Mouse (Mus musculus) hindbrain, embryonic 12.5 days (tissue): ENCODE measurements around the gene Npas2. TPM values are rescaled to one million over a fixed set of nuclear protein-coding genes. Genes with fewer than 3 reads are reported as not detected.
A peak's percentile ranks its signal among the peaks of the same experiment; 100 is the strongest.

Experiments
- ATAC-seq: fragments of 200-750 bp; cut with Nextera tagmentation; 2 replicates; pipeline ENCODE4 v1.8.0; 2017; ENCODE audit warnings: moderate TSS enrichment; ENCODE audit not compliant: low FRiP score
- H3K27ac ChIP-seq: fragments of 300-500 bp; sonication (generic); 2 replicates; pipeline ENCODE4 v1.5.1; 2016; ENCODE audit warnings: mild to moderate bottlenecking
- H3K27me3 ChIP-seq: fragments of 300-500 bp; sonication (generic); 2 replicates; pipeline ENCODE4 v1.6.1; 2016; ENCODE audit warnings: mild to moderate bottlenecking
- H3K36me3 ChIP-seq: fragments of 300-500 bp; sonication (generic); 2 replicates; pipeline ENCODE4 v1.6.1; 2016; ENCODE audit warnings: mild to moderate bottlenecking
- H3K4me1 ChIP-seq: fragments of 300-500 bp; sonication (generic); 2 replicates; pipeline ENCODE4 v1.6.1; 2016
- H3K4me2 ChIP-seq: fragments of 300-500 bp; sonication (generic); replicated peaks from 2 replicates; pipeline ENCODE4 v1.6.1; 2016; ENCODE audit warnings: mild to moderate bottlenecking
- H3K4me3 ChIP-seq: fragments of 300-500 bp; sonication (generic); 2 replicates; pipeline ENCODE4 v1.5.1; 2016; ENCODE audit warnings: mild to moderate bottlenecking
- H3K9ac ChIP-seq: fragments of 300-500 bp; sonication (generic); 2 replicates; pipeline ENCODE4 v1.6.1; 2016; ENCODE audit warnings: mild to moderate bottlenecking, moderate library complexity
- H3K9me3 ChIP-seq: fragments of 300-500 bp; sonication (generic); replicated peaks from 2 replicates; pipeline ENCODE4 v1.6.1; 2016; ENCODE audit warnings: mild to moderate bottlenecking
- WGBS: fragments of 180-500 bp; shearing (Covaris S2); methylation state at CpG from one replicate; pipeline ENCODE4 v1.1.7; 2016; 5-methylcytosine and 5-hydroxymethylcytosine counted together
- polyA plus RNA-seq: library from polyadenylated mRNA; unstranded; fragments of >200 nt; fragmentation: Nextera tagmentation; extraction: Ambion mirVana; gene quantifications from 2 replicates; pipeline ENCODE4 v1.2.1, GENCODE M21; 2016

The Npas2 gene
- polyA plus RNA-seq, 1 experiment from 2014 or later, result 0.15 TPM

GRCm38 (mm10) chr1:39192460-39192996 is 1.0 kb upstream of the Npas2 start:
- ATAC-seq, result no peak
- WGBS, result 3% methylated on average over 28 of the region's 28 CpGs
- peak overlapping the region; percentile 79 for H3K4me3 ChIP-seq

GRCm38 (mm10) chr1:39193862-39194675 is 538 bp downstream of the Npas2 start:
- Histone ChIP-seq H3K36me3 (no peaks in the 10 kb centered on the region), H3K4me2 (peak overlapping the region; percentile 100), H3K9ac (peak overlapping the region; percentile 73), H3K4me3 (peak overlapping the region; percentile 79), H3K27ac (no peak overlapping the region), H3K9me3 (peaks cover 3% of the 10 kb centered on the region; the same call in 1 of the 2 replicates), H3K4me1 (peaks cover 18% of the 10 kb centered on the region), H3K27me3 (peaks cover 69% of the 10 kb centered on the region)
- ATAC-seq, result peak; percentile 57
- under 1% methylated on average over 54 of the region's 76 CpGs for WGBS

More at GRCm38 (mm10) chr1:39192460-39192996, 1.0 kb upstream of the Npas2 start:
- Histone ChIP-seq H3K9me3 (peaks cover 3% of the 10 kb centered on the region; the same call in 1 of the 2 replicates), H3K27me3 (peaks cover 66% of the 10 kb centered on the region), H3K4me1 (peaks cover 18% of the 10 kb centered on the region), H3K27ac (no peak overlapping the region), H3K36me3 (no peaks in the 10 kb centered on the region), H3K9ac (no peak overlapping the region), H3K4me2 (peak overlapping the region; percentile 100)

GRCm38 (mm10) chr1:39194959-39195358 is 1.4 kb downstream of the Npas2 start:
- no peak for ATAC-seq
- H3K4me2 ChIP-seq, result no peak overlapping the region

GRCm38 (mm10) chr1:39196126-39196525 is 2.6 kb downstream of the Npas2 start:
- Histone ChIP-seq H3K4me1 (peaks cover 18% of the 10 kb centered on the region), H3K36me3 (no peaks in the 10 kb centered on the region), H3K27ac (no peak overlapping the region), H3K4me2 (no peak overlapping the region), H3K4me3 (no peak overlapping the region), H3K9me3 (no peaks in the 10 kb centered on the region), H3K27me3 (peaks cover 59% of the 10 kb centered on the region), H3K9ac (no peak overlapping the region)
- ATAC-seq, result no peak
- WGBS, result 39% methylated on average over 6 of the region's 6 CpGs

More at GRCm38 (mm10) chr1:39194959-39195358, 1.4 kb downstream of the Npas2 start:
- no peak overlapping the region for H3K9ac ChIP-seq
- WGBS, result 7% methylated on average over 11 of the region's 11 CpGs
- no peaks in the 10 kb centered on the region; the same call in 1 of the 2 replicates for H3K9me3 ChIP-seq
- no peak overlapping the region for H3K4me3 ChIP-seq
- H3K36me3 ChIP-seq, result no peaks in the 10 kb centered on the region
- peaks cover 67% of the 10 kb centered on the region for H3K27me3 ChIP-seq
- H3K4me1 ChIP-seq, result peaks cover 18% of the 10 kb centered on the region
- H3K27ac ChIP-seq, result no peak overlapping the region

- Histone ChIP-seq H3K4me1 (peaks cover 18% of the 10 kb centered on the region), H3K27ac (no peak overlapping the region), H3K4me3 (no peak overlapping the region), H3K9ac (no peak overlapping the region), H3K4me2 (no peak overlapping the region), H3K27me3 (peaks cover 54% of the 10 kb centered on the region), H3K36me3 (no peaks in the 10 kb centered on the region), H3K9me3 (no peaks in the 10 kb centered on the region)
- 60% methylated on average over 12 of the region's 12 CpGs for WGBS
- ATAC-seq, result no peak
Measured at GRCm38 (mm10) chr1:39196676-39197375, 3.3 kb downstream of the Npas2 start.

GRCm38 (mm10) chr1:39205021-39205420 is 11.5 kb downstream of the Npas2 start:
- H3K27ac ChIP-seq, result no peak overlapping the region
- H3K36me3 ChIP-seq, result no peaks in the 10 kb centered on the region
- no peak overlapping the region for H3K4me2 ChIP-seq
- WGBS, result 84% methylated on average over 10 of the region's 10 CpGs
- H3K27me3 ChIP-seq, result no peaks in the 10 kb centered on the region
- H3K9me3 ChIP-seq, result no peaks in the 10 kb centered on the region
- no peak for ATAC-seq
- no peak overlapping the region for H3K9ac ChIP-seq
- no peaks in the 10 kb centered on the region for H3K4me1 ChIP-seq
- H3K4me3 ChIP-seq, result no peak overlapping the region

GRCm38 (mm10) chr1:39205697-39206096 is 12.2 kb downstream of the Npas2 start:
- Histone ChIP-seq H3K4me1 (no peaks in the 10 kb centered on the region), H3K4me2 (no peak overlapping the region), H3K27me3 (no peaks in the 10 kb centered on the region), H3K4me3 (no peak overlapping the region), H3K9ac (no peak overlapping the region), H3K36me3 (no peaks in the 10 kb centered on the region), H3K9me3 (no peaks in the 10 kb centered on the region), H3K27ac (no peak overlapping the region)
- ATAC-seq, result no peak
- 82% methylated on average over 4 of the region's 4 CpGs for WGBS

GRCm38 (mm10) chr1:39206942-39207341 is 13.4 kb downstream of the Npas2 start:
- no peak for ATAC-seq
- H3K4me2 ChIP-seq, result no peak overlapping the region

GRCm38 (mm10) chr1:39210928-39211327 is 17.4 kb downstream of the Npas2 start:
- H3K4me3 ChIP-seq, result no peak overlapping the region
- no peak overlapping the region for H3K4me2 ChIP-seq
- no peaks in the 10 kb centered on the region for H3K27me3 ChIP-seq
- no peak overlapping the region for H3K27ac ChIP-seq
- H3K36me3 ChIP-seq, result no peaks in the 10 kb centered on the region
- WGBS, result 81% methylated on average over 5 of the region's 5 CpGs
- no peak for ATAC-seq
- no peaks in the 10 kb centered on the region for H3K9me3 ChIP-seq
- H3K4me1 ChIP-seq, result no peaks in the 10 kb centered on the region
- no peak overlapping the region for H3K9ac ChIP-seq

More at GRCm38 (mm10) chr1:39206942-39207341, 13.4 kb downstream of the Npas2 start:
- Histone ChIP-seq H3K9ac (no peak overlapping the region), H3K27me3 (no peaks in the 10 kb centered on the region), H3K36me3 (no peaks in the 10 kb centered on the region), H3K27ac (no peak overlapping the region), H3K9me3 (no peaks in the 10 kb centered on the region), H3K4me1 (no peaks in the 10 kb centered on the region), H3K4me3 (no peak overlapping the region)
- WGBS, result 54% methylated on average over 7 of the region's 7 CpGs

GRCm38 (mm10) chr1:39212982-39213381 is 19.5 kb downstream of the Npas2 start:
- no peak overlapping the region for H3K9ac ChIP-seq
- 88% methylated on average over 6 of the region's 6 CpGs for WGBS
- H3K27me3 ChIP-seq, result no peaks in the 10 kb centered on the region
- H3K4me3 ChIP-seq, result no peak overlapping the region
- no peak overlapping the region for H3K27ac ChIP-seq
- H3K36me3 ChIP-seq, result no peaks in the 10 kb centered on the region
- no peak overlapping the region for H3K4me2 ChIP-seq
- no peaks in the 10 kb centered on the region for H3K4me1 ChIP-seq
- ATAC-seq, result no peak
- no peaks in the 10 kb centered on the region for H3K9me3 ChIP-seq

- 88% methylated on average over 3 of the region's 3 CpGs for WGBS
- Histone ChIP-seq H3K9ac (no peak overlapping the region), H3K4me2 (no peak overlapping the region), H3K36me3 (no peaks in the 10 kb centered on the region), H3K9me3 (no peaks in the 10 kb centered on the region), H3K4me1 (no peaks in the 10 kb centered on the region), H3K4me3 (no peak overlapping the region), H3K27ac (no peak overlapping the region), H3K27me3 (no peaks in the 10 kb centered on the region)
- no peak for ATAC-seq
Measured at GRCm38 (mm10) chr1:39217584-39217983, 24.1 kb downstream of the Npas2 start.

GRCm38 (mm10) chr1:39228401-39228800 is 34.9 kb downstream of the Npas2 start:
- ATAC-seq, result no peak

More at GRCm38 (mm10) chr1:39228401-39228800, 34.9 kb downstream of the Npas2 start:
- Histone ChIP-seq H3K9ac (no peak overlapping the region), H3K27ac (no peak overlapping the region), H3K27me3 (no peaks in the 10 kb centered on the region), H3K4me3 (no peak overlapping the region), H3K4me2 (no peak overlapping the region), H3K4me1 (no peaks in the 10 kb centered on the region), H3K36me3 (no peaks in the 10 kb centered on the region), H3K9me3 (no peaks in the 10 kb centered on the region)
- WGBS, result 95% methylated on average over 5 of the region's 5 CpGs
